Mouse (Mus musculus) layer of hippocampus, adult 9-11 months (tissue): ENCODE results near the gene Glul.

Experiments used
- DNase-seq: peaks from one replicate; pipeline ENCODE4 v3.0.0; 2022

The Glul gene

DNA sequence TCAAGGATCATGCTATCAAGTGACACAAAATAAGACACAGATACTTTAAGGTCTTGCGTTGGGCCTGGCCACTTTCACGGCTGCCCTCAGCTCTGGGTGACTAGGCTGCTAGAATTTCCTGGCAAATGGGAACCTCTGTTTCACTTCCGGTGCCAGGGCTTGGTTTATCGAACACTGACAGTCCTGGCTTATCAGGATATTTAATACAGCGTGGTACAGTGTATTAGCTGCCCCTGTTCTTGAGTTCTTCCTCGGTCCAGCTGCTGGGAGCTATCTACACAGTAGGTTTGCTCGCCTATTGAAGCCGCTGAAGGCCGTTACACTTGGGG, 10.2 kb downstream of the Glul start:
- DNase-seq: no peak

DNA sequence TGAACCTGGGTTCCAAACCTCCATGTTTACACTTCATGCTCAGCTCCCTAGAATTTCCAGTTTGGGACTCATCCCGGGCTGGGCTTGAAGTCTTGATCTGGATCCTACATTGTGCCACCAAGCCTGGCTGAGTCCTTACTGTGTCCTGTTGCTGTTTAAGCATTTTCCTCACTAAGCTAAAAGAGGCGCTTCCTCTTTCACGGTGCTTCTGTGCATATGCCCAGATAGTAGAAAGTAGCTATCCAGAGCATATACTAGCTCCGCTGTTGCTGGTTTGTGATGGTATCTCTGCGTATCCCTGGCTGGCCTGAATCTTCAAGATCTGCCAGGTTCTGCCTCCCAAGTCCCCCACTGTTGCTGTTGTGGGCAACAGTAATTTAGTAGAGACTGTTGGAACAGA, 10.7 kb downstream of the Glul start:
- DNase-seq: no peak

DNA sequence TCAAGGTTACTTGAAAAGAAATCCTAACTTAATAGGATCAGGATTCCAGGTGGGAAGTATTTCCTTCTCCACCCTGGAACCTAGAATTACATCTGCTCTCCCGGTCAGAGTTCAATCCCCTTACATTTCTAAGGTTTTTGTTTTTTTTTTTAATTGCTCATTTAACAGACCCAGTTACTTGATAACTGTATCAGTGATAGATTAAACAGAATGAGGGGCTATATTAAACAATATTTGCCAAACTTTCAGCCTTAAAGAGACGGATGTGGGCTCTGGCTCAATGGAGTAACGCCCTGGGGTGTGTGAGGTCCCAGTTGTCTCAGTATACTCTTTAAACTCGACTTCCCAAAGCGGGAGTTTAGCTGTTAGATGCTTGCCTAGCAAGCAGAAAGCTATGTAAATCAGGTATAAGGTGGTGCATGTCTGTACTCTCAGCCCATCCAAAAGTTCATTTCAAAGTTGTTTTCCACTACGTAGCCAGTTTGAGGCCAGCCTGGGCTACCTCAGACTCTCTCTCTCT, 11.6 kb downstream of the Glul start:
- DNase-seq: no peak

- no peak for DNase-seq
These were observed 14.1 kb downstream of the Glul start for GRCm38 (mm10) chr1:153913869-153914268.

DNA sequence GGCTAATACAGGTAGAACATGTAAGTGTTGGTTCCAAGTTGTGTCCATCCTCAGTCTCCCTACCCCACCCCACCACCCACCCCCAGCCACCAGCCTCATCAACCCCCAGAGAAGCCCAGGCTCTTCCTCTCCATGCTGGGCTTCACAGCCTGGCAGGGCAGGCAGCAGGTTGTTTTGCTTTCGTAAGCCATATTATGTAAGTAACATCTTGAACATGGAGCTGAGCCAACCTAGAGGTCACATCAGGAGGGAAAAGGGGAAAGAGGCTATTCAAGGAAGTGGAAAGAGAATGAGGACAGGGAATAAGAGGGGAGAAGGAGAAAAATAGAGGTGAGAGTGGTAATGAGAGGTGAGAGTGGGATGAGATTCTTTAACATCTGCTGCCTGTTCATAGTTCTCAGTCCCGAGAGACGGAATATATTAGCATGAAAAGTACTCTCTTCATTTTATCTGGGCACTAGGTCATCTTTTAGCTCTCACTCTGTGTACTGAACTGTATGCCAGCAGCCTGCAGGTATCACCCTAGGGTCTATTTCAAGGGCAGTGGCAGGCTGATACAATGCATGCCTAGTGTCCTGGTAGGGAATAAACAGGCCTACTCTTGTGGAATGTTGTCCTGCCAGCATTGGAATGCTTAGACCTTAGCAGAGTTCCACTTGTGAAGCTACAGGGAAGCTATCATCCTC, 18.9 kb downstream of the Glul start:
- no peak for DNase-seq

DNA sequence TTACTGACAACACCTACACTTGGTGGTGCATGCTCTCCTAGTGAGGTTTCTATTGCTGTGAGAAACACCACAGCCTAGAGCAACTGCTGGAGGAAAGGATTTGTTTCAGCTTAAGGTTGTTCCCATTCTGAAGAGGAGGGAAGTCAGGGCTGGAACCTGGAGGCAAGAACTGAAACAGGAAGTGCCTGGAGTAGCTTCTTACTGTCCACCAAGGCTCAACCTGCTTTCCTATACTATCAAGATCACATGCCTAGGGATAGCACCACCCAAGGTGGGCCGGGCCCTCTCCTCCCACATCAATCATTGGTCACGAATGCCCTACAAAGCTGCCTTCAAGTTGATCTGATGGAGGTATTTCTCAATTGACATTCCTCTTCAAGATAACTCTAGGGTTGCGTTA, 21.9 kb downstream of the Glul start:
- no peak for DNase-seq

GRCm38 (mm10) chr1:153922571-153923021, 22.9 kb downstream of the Glul start:
- no peak for DNase-seq

DNA sequence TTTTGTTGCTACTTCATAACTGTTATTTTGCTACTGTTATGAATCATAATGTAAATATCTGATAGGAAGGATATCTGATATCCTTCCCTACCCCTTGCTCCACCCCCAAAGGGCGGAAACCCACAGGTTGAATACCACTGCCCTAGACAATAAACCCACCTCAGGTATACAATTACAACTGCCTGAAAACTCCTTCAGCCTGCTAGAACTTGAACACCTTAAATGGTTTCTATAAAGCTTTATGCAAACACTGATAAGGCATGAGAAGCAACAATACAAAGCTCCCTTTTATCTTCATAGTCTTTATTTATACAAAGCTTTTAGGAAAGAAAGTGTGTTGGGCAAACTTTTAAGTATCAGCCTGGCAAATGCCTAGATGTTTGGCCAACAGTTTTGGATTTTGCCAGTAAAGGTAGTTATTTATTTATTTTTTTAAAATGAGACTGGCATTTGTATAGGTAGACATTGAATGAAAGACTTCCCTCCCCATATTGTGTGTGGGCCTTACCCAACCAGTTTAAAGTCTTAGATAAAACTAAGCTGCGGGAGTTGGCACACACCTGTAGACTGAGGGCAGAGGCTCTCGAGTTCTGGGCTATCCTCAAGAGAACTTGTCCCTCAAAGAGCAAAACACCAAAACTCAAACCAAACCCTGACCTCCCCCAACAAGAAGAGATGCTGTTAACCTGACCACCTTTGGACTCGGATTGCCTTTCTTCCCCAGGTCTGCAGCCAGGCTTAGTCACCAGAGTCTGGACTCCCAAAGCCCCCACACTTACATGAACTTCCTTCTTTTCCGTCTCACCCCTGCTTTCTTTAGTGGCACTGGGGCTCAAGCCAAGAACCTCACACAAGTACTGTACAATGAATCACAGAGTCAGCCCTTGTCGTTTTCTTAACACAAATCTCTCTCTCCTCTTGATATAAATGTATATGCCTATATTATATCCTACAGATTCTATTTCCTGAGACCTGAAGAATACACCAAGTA, 24.9 kb downstream of the Glul start:
- no peak for DNase-seq

GRCm38 (mm10) chr1:153930431-153930830, 30.7 kb downstream of the Glul start:
- DNase-seq: no peak

DNA sequence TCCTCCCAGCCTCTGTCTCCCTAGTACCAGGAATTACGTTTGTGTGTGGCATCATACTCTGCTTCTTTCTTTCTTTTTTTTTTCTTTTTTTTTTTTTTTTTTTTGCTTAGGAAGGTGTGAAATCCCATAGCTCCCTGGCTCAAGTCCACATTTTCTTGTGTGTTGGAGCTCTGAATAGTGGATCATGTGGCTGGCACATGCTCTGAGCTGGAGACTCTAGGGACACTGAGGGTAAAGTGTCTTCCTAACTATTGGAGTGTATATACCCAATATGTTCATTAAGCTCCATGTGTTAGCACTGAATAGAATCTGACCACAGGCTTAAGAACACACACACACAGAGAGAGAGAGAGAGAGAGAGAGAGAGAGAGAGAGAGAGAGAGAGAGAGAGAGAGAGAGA, 34.0 kb downstream of the Glul start:
- DNase-seq: no peak

DNA sequence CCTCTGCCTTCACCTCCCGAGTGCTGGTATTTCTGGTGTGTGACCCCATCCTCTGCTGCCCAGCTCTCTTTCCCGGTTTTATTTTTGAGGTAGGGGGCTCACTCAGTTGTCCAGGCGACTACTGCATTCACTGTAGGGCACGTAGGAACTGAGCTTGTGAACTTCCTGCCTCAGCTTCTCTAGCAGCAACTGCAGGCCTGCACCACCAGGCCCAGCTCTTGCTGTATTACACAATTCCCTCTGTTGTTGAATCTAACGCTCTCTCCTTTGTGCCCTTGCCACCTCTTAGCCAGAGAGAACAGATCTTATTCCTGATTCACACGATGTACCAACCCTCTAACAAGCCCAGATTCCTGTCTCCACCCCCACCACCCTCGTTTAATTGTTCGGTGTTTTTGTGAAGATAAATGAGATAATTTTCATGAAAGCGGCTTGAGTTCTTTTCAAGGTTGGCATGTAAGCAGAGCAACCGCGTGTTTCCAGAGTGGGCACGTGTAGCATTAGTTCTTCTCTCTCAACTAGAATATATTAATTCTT, 36.2 kb downstream of the Glul start:
- no peak for DNase-seq

- no peak for DNase-seq
These were observed 37.3 kb downstream of the Glul start for GRCm38 (mm10) chr1:153937025-153937424.

- DNase-seq: no peak
These were observed 41.2 kb downstream of the Glul start for GRCm38 (mm10) chr1:153940986-153941385.

DNA sequence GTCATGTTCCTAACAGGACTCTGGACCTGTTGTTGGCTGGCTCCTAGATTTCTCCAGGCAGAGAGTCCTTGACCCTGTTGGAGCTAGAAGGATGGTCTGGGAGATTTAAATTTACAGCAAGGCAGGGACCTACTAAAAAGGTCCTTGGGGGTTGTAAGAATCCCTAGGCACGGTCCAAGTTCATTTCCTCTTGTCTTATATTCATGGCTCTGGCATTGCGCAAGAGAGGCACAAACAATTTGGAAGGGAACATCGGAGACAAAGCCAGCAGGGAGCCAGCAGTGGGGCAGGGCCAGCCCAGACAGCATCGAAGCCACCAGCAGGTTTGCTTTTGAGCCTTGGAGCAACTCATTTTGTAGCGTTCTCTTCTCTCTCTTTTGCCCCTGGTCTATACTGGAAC, 45.4 kb downstream of the Glul start:
- no peak for DNase-seq

DNA sequence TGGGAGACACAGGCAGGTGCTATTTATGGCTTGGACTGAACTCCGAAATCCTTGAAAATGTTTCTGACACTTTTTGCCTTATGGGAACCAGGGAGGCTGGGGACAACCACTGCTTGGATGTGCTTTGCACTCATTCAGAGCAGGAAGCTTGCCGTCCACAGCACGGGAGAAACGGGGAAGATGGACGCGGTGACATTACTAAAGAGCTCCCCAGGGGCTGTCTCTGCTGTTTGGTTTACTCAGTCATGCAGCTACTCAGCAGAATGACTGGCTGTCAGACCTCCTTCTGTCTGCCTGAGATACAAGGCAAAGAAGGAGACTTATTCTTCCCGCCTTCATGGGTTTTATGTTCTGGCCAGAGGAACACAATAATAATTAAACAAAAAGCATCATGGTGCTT, 47.2 kb downstream of the Glul start:
- no peak for DNase-seq

- DNase-seq: no peak
These were observed 48.1 kb downstream of the Glul start for GRCm38 (mm10) chr1:153947837-153948236.

DNA sequence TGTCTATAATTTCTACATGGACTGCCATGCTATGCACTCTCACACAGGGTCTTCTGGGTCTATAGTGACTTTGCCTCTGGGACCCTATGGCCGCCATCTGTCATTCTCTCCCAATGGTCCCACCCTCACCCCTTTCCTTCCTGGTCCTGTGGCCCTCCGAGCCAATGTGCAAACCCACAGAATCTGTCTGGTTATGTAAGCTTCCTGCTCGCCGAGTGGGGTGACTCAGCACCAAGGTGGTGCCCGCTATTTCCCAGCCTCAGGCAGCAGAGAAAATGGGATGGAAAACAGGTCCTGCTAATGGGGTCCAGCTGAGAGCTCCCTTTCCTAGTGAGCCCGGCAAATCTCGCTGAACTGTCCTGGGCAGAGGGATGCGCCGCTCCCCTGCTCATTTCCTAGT, 53.5 kb downstream of the Glul start:
- DNase-seq: no peak

- DNase-seq: no peak
These were observed 54.1 kb downstream of the Glul start for GRCm38 (mm10) chr1:153953797-153954196.

- DNase-seq: no peak
These were observed 58.1 kb downstream of the Glul start for GRCm38 (mm10) chr1:153957850-153958249.
